Comparison of ENCODE assay signal across 26 mouse cellular contexts in genomic region chr17:55964496-55964895, GRCm38 (mm10). TPM values are rescaled to one million over a fixed set of nuclear protein-coding genes. Genes with fewer than 3 reads are reported as not detected.
"Had no signal": no experiment of that assay in that cellular context is flagged by ENCODE, and none has a peak within 500 bp of the region (broad histone marks: within the 10 kb centered on the region; RNA-seq: fewer than 3 reads in every experiment).

No protein-coding gene starts in this region.

- H3K4me2 ChIP-seq: heart, embryonic 11.5 days; heart, embryonic 13.5 days; heart, embryonic 15.5 days; hindbrain, embryonic 12.5 days; hindbrain, embryonic 14.5 days; intestine, embryonic 15.5 days; kidney, embryonic 15.5 days; limb, embryonic 13.5 days; limb, embryonic 15.5 days; liver, embryonic 12.5 days had no signal

- H3K9me3 ChIP-seq: heart, embryonic 13.5 days; heart, embryonic 15.5 days; hindbrain, embryonic 10.5 days; hindbrain, embryonic 12.5 days; intestine, embryonic 15.5 days; kidney, embryonic 15.5 days; limb, embryonic 13.5 days; limb, embryonic 15.5 days; liver, embryonic 12.5 days had no signal

- H3K27ac ChIP-seq: gastrocnemius, adult 2 months; heart, adult 2 months; heart, embryonic 13.5 days; heart, embryonic 15.5 days; hindbrain, embryonic 10.5 days; hindbrain, embryonic 12.5 days; hindbrain, embryonic 14.5 days; intestine, embryonic 15.5 days; layer of hippocampus, adult 2 months; left cerebral cortex, adult 2 months; limb, embryonic 13.5 days; limb, embryonic 15.5 days; liver, embryonic 12.5 days; liver, embryonic 14.5 days had no signal

- ATAC-seq: hindbrain, embryonic 16.5 days; inflammation-experienced regulatory T-cells, adult 6 months; intestine, embryonic 15.5 days; intestine, postnatal 0 days; liver, embryonic 12.5 days had no signal

- H3K27me3 ChIP-seq: heart, embryonic 15.5 days; hindbrain, embryonic 12.5 days; intestine, embryonic 15.5 days; kidney, embryonic 15.5 days; limb, embryonic 13.5 days; limb, embryonic 15.5 days had no signal

- DNase-seq: gastrocnemius, adult 2 months; gastrocnemius, postnatal 10 days; kidney, adult 18-20 months; kidney, adult 8-10 months; kidney, postnatal 10 days; kidney, postnatal 4 days; left cerebral cortex, postnatal 4 days had no signal

- H3K9ac ChIP-seq: heart, embryonic 13.5 days; heart, embryonic 15.5 days; hindbrain, embryonic 12.5 days; hindbrain, embryonic 14.5 days; intestine, embryonic 15.5 days; kidney, embryonic 15.5 days; limb, embryonic 13.5 days; limb, embryonic 15.5 days; liver, embryonic 12.5 days; liver, embryonic 14.5 days had no signal

- H3K4me3 ChIP-seq: gastrocnemius, adult 2 months; heart, adult 2 months; heart, embryonic 13.5 days; heart, embryonic 15.5 days; hindbrain, embryonic 10.5 days; hindbrain, embryonic 12.5 days; intestine, embryonic 15.5 days; kidney, embryonic 15.5 days; layer of hippocampus, adult 2 months; left cerebral cortex, adult 2 months; limb, embryonic 13.5 days; limb, embryonic 15.5 days; liver, embryonic 12.5 days had no signal

RNA-seq across cellular contexts. Expression of gene Fsd1, which starts 21.8 kb away (rescaled TPM):
- polyA plus RNA-seq: liver, adult 2 months had no signal
